Mouse (Mus musculus) heart, postnatal 0 days (tissue): ENCODE data around the gene Ppp1r13l.

Experiments
- CTCF ChIP-seq: IDR thresholded peaks from 2 replicates; pipeline ENCODE4 v1.5.1; 2016; ENCODE audit warnings: antibody characterized with exemption, control low read depth, low read depth
- EP300 ChIP-seq: IDR thresholded peaks from 2 replicates; pipeline ENCODE4 v1.6.1; 2016; ENCODE audit warnings: antibody characterized with exemption, low read depth

DNA sequence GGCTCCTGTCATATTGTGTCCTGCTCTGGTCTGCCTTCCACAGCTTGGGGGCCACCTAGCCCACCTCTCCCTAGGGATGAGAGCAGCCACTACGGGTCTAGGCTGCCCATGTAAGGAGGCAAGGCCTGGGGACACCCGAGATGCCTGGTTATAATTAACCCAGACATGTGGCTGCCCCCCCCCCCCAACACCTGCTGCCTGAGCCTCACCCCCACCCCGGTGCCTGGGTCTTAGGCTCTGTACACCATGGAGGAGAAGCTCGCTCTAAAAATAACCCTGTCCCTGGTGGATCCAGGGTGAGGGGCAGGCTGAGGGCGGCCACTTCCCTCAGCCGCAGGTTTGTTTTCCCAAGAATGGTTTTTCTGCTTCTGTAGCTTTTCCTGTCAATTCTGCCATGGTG lies 50.2 kb downstream of the Ppp1r13l start:
- TF ChIP-seq CTCF, result no peak
- TF ChIP-seq EP300, result no peak; the same call in 1 of the 2 replicates
